Mouse (Mus musculus): Measurements from ENCODE around the gene Tex45.

GRCm38 (mm10) chr8:3429966-3430365 lies 40.7 kb upstream of the Tex45 start:
- TF ChIP-seq ZC3H11A (IDR thresholded peaks at IDR 0.05; ENCODE audit: borderline replicate concordance, low read depth, low read length), result no peak
- no peak for TF ChIP-seq CHD2 (IDR thresholded peaks at IDR 0.05; ENCODE audit: low read depth, low read length)
- no peak for TF ChIP-seq HCFC1 (IDR thresholded peaks at IDR 0.05; ENCODE audit: borderline replicate concordance, insufficient read depth, low read length)
- no peak for TF ChIP-seq MAFK (IDR thresholded peaks at IDR 0.05; ENCODE audit: insufficient read depth, low read depth, low read length)
- no peak for TF ChIP-seq ZNF384 (IDR thresholded peaks at IDR 0.05; ENCODE audit: low read depth, low read length)

All from ES-E14 (cell line).